Mouse (Mus musculus) neutrophil, adult 59 days (primary cell): Measurements from ENCODE around the gene Uba7. TPM values are rescaled to one million over a fixed set of nuclear protein-coding genes. Genes with fewer than 3 reads are reported as not detected.

Experiments used
- total RNA-seq, 2 experiments: library from RNA; stranded (reverse); gene quantifications; 1 replicate in 1 of 2; 2 replicates in 1 of 2; pipeline ENCODE4 v1.2.4; 2023

Uba7 gene
- 10 to 100 TPM; 69.2 to 70.8 TPM for total RNA-seq

DNA sequence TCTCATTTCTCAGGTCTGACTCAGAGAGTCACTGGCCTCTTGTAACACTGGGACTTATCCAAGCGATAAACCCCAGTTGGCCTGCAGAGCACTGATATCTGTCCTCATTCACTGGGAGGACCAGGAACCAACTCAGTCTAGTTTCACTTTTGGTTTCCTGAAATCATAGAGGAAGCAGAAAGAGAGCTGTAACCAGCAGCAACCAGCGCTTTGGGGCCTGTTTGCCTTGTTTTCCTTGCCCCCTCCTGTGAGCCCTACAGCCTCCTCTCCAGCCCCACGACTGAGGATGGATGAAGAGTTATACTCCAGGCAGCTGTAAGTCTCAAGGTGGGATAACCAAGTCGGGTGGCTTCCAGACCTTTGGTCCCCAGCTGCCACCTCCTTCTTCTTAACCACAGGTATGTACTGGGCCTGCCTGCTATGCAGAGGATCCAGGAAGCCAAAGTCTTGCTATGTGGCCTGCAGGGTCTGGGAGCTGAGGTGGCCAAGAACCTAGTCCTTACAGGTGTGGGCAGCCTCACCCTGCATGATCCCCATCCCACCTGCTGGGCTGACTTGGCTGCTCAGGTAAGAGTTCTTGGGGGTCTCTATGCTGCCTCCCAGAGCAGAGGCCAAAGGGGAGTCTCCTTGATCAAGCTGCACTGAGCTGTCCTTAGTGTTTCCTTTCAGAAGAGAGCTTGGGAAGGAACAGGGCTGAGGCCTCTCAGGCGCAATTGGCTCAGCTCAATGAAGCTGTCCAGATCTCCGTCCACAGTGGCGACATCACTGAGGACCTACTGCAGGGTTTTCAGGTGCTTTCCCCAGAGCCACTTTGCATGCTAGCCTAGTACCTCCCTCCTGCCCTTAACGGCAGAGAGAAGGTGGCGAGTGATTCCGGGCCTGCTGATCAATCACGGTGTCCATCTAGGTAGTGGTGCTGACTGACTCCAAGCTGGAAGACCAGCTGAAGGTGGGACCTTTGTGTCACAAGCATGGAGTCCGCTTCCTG is at the start of gene Uba7:
TSS of gene Uba7 (plus strand) at position 107 of the 988 bp plus-strand sequence.

DNA sequence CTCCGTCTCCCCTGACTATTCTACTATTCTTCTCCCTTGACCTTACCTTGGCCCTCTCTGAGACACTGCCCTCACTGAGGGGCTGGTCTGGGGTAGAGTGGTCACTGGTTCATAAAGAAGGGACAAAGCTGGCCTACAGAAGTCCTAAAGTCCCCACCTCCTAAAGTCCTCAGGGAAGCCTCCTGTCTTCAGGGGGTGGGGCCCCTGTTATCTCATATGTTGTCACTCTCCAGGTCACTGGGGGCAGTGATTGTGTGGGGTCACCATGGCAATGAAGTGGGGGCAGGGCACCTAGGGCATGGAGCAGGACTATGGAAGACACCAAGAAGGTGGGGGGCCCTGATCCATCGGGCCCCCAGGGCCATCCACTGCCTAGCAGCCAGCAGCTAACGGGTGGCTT is 47.1 kb upstream of the Uba7 start, which contains the start of gene Actl11:
TSS of gene Actl11 (plus strand) at position 301 of the 400 bp plus-strand sequence.

DNA sequence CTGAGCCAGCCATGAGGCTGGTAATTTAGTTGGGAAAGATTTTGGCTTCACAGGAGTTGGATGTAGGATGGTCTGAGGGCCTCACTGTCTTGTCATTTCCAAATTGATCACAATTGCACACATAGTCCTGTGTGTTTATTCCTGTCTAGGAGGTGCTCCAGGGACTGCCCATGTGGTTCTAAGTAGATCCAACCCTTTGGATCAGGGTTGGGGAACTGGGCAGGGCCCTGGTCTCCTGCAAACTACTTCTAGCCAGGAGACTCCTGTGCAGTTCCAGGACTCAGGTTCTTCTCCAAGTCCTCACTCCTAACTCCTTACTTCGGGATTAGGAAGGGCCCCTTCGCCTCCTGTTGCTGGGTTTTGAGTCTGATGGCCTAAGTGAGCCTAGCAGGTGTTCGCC is 39.9 kb upstream of the Uba7 start, which contains the start of gene Camkv:
TSS of gene Camkv (plus strand) at position 301 of the 400 bp plus-strand sequence.

DNA sequence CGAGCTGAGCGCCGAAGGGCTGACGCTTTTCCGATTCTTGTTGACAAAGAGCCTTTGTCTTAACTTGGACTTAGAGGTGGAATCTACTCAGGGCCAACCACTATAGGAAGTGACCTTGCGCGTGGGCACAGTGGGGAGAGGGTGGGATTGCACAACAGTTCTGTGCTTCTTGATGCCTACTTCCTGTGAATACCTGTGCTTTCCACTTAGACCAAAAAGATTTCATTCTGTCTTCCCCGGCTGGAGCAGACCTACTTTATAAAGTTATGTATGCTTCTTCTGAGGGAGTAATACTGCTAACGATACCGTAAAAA is 25.4 kb upstream of the Uba7 start, which contains the start of gene Traip:
TSS of gene Traip (plus strand) at position 215 of the 314 bp plus-strand sequence.

DNA sequence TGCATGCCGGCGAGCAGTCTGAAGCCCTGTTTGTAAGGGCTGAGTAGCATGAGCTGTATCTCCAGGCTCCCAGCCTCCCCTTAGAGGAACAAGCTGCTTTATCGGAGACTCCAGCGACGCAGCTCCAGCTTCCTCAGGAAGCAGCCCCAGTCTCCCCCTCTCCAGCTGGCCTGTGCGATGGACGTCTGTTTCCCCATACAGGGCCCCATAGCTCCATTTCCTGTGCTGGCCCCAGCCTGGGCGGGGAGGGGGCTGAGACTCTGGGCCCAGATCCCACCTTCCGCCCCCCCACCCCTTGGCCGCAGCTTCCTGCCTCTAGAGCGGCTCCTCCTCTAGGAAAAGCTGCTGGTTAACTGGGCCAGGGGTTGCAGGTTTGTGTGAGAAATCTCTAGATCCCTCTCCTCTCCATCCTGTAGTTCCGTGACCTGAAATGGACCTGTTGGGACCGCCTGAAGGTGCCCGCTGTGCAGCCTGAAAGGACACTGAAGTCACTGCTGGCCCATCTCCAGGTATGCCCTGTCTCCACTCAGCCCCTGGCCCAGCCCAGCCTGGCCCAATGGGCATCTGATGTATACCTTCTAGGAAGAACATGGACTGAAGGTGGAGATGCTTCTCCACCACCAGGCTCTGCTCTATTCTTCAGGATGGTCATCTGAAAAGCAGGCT is 7.5 kb downstream of the Uba7 start, which contains the start of gene Gm20661:
TSS of gene Gm20661 (plus strand) at position 378 of the 666 bp plus-strand sequence.

DNA sequence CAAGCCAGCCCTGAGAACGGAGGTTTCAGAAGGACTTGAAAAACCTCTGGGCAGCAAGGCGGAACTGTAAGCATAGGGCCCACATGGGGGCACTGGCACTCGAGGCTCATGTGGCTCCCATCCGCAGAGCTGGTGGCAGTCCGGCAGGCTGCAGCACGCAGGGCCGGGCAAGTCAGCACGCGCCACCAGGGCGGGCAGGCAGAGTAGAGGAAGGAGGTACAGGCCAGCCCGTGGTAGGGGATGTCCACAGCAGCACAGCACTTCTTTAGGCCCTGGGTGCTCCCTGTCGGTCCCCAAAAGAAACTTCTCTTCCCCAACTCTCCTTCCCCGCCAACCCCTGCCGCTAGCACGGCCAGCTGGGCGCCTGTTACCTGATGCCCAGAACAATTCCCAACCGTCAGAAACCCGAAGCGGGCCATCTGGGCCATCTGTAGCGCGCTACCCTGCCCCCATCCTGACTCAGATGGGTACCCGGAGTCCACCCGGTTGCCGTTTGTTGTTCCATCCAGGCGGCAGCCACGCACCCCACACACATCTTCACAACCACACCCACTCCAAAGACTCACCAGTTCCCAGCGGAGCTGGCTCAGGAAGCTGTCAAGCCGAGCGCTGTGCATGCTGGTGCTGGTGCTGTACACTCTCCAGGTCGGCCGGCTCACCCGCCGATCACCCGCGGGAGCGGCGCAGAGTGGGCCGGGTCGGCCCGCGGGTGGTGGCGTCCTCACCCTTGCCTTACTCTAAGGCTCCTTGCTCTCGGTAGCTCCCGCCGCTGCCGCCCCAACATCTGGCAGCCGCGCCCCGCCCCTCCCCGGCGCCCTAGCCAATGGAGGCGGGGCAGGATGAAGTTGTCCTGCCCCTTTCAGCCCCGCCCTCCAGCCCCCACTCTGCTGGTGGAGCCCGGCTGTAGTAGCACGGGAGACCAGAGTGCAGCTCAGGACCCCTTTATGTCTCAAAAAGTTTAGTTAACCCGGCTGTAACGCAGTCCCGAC is 10.1 kb downstream of the Uba7 start, which contains the start of gene Inka1:
TSS of gene Inka1 (minus strand) at position 749 of the 989 bp plus-strand sequence.

DNA sequence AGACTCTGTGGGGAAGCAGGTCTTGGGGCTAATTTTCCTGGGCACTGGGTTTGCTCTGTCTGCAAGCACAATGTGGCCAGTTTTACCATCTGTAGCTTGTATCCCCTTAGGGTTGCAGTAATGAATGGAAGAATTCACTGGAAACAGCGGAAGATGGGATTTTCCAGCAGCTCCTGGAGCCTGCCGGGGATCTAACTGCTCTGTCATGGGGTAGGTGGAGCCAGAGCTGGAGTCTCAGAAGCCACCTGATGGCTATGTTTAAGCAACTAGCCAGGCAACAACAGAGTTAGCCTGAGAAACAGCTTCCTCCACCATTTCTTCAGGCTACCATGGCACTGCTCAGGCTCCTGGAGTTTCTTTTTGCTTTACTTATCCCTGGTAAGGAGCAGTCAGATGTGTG is 16.9 kb downstream of the Uba7 start, which contains the start of gene Cdhr4:
TSS of gene Cdhr4 (plus strand) at position 301 of the 400 bp plus-strand sequence.

DNA sequence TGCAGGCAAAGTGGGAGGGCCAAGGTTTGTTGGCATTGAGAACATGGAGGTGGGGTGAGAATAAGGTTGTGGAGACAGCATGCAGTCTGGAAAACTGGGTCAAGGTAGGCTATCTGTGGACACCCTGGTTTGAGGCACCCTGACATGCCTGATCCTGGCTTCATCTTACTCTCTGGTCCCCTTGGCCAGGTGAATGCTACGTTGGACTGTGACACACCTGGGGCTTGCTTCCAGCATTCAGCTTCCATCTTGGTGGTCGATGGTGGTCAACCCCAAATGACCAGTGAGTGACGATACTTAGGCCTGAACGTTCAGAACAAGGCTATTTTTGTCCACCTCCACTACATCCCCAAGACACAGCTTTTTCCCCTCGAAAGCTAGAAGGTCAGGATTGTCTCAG is 20.7 kb downstream of the Uba7 start, which contains the start of gene Gm20662:
TSS of gene Gm20662 (plus strand) at position 301 of the 400 bp plus-strand sequence.

DNA sequence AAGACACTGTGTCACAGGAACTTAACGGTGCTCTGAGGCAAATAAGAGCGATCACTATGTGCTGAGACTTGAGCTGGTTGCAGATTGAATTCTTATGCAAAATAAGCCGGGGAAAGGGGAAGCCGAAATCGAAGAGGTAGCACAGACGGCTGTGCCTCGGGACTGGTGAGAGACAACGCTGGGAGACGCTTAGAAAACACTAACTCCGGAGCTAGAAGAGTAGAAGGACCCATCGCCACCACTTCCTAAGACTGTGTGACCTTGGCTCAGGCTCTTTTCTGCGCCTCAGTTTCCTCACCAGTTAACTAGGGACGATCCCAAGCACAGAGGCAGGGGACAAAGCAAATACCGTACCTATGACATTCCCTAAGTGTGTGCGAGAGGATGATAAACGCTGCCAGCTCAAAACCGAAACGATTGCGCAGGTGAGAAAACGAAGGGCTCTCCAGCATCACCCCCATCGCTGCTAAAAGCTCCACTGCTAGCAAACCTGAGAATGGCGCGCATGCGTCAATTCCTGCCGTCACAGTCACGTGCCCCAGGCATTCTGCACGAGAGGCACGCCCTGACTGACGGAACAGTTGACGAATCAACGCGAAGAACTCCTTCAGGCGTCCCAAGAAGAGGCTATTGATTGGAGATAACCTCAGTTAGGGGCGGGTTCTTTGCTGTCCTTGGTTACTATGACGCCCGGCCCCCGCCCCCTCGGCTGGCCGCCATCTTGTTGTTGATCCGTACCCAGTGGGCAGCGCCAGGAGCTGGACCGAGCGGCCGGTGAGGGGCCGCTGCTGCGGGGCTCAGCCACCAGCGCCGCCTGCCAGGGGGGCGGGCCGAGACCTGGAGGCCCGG is 26.8 kb downstream of the Uba7 start, which contains the start of gene Ip6k1:
TSS of gene Ip6k1 (plus strand) at position 580 of the 849 bp plus-strand sequence.

Other genes with a start within 250 kb of the Uba7 start
- gene Rbm5, start 204.5 kb upstream of the Uba7 start, total RNA-seq: 100 to 1,000 TPM; 165 to 173 TPM
- 10 to 100 TPM; 57.7 to 60.7 TPM for gene Rbm6, start 102.3 kb upstream of the Uba7 start, total RNA-seq
- gene Mon1a, start 87.4 kb upstream of the Uba7 start, total RNA-seq: 10 to 100 TPM in 1 of 2 experiments, 1 to 10 TPM in 1; 9.4 to 11.4 TPM
- gene Mst1r, start 68.6 kb upstream of the Uba7 start, total RNA-seq: 1 to 10 TPM; 1.1 to 3.0 TPM
- gene Actl11, start 47.0 kb upstream of the Uba7 start, total RNA-seq: not detected
- gene Camkv, start 39.8 kb upstream of the Uba7 start, total RNA-seq: not detected
- gene Traip, start 25.4 kb upstream of the Uba7 start, total RNA-seq: 10 to 100 TPM; 13.2 to 15.8 TPM
- not detected for gene Gm20661, start 7.6 kb downstream of the Uba7 start, total RNA-seq
- gene Inka1, start 10.4 kb downstream of the Uba7 start, total RNA-seq: 1 to 10 TPM; 1.9 to 3.2 TPM
- under 1 TPM in 1 of 2 experiments, not detected in 1; 0.42 TPM for gene Cdhr4, start 17.0 kb downstream of the Uba7 start, total RNA-seq
- not detected for gene Gm20662, start 20.8 kb downstream of the Uba7 start, total RNA-seq
- gene Ip6k1, start 27.0 kb downstream of the Uba7 start, total RNA-seq: 100 to 1,000 TPM; 111 to 126 TPM
- 10 to 100 TPM; 20.3 to 21.2 TPM for gene Gmppb, start 73.7 kb downstream of the Uba7 start, total RNA-seq
- gene Amigo3, start 77.7 kb downstream of the Uba7 start, total RNA-seq: 1 to 10 TPM; 3.6 to 4.7 TPM
- gene Mst1, start 104.9 kb downstream of the Uba7 start, total RNA-seq: under 1 TPM in 1 of 2 experiments, not detected in 1; 0.20 TPM
- gene Rnf123, start 107.8 kb downstream of the Uba7 start, total RNA-seq: 10 to 100 TPM; 61.5 to 70.0 TPM
- gene Apeh, start 119.1 kb downstream of the Uba7 start, total RNA-seq: 10 to 100 TPM; 43.3 to 53.5 TPM
- gene Bsn, start 214.9 kb downstream of the Uba7 start, total RNA-seq: under 1 TPM; 0.68 to 0.82 TPM